Mouse (Mus musculus) embryo, embryonic 10.5 days (tissue): Measurements from ENCODE around the gene Suds3.

Source experiments
- DNase-seq: peaks from one replicate; pipeline ENCODE4 v3.0.0-alpha.2; 2015; ENCODE audit warnings: low spot score

Suds3 gene

GRCm38 (mm10) chr5:117111774-117112112, 4.2 kb downstream of the Suds3 start:
- no peak for DNase-seq

GRCm38 (mm10) chr5:117111064-117111773, 4.7 kb downstream of the Suds3 start:
- DNase-seq, result no peak

GRCm38 (mm10) chr5:117109522-117109921, 6.4 kb downstream of the Suds3 start:
- no peak for DNase-seq

- no peak for DNase-seq
Measured at GRCm38 (mm10) chr5:117108731-117109130, 7.2 kb downstream of the Suds3 start.

- DNase-seq, result no peak
Measured at GRCm38 (mm10) chr5:117108292-117108691, 7.6 kb downstream of the Suds3 start.

- no peak for DNase-seq
Measured at GRCm38 (mm10) chr5:117105761-117106160, 10.2 kb downstream of the Suds3 start.

GRCm38 (mm10) chr5:117104329-117104728, 11.6 kb downstream of the Suds3 start:
- DNase-seq, result no peak

- no peak for DNase-seq
Measured at GRCm38 (mm10) chr5:117103194-117103929, 12.6 kb downstream of the Suds3 start.

GRCm38 (mm10) chr5:117099742-117100141, 16.2 kb downstream of the Suds3 start:
- no peak for DNase-seq

- no peak for DNase-seq
Measured at GRCm38 (mm10) chr5:117099008-117099407, 16.9 kb downstream of the Suds3 start.

GRCm38 (mm10) chr5:117096716-117097115, 19.2 kb downstream of the Suds3 start:
- peak; percentile 78 for DNase-seq

GRCm38 (mm10) chr5:117094431-117094830, 21.5 kb downstream of the Suds3 start:
- peak; percentile 59 for DNase-seq

- no peak for DNase-seq
Measured at GRCm38 (mm10) chr5:117089786-117090185, 26.1 kb downstream of the Suds3 start.

- DNase-seq, result no peak
Measured at GRCm38 (mm10) chr5:117089147-117089546, 26.8 kb downstream of the Suds3 start.

- peak; percentile 30 for DNase-seq
Measured at GRCm38 (mm10) chr5:117087718-117088117, 28.2 kb downstream of the Suds3 start.

- DNase-seq, result peak; percentile 67
Measured at GRCm38 (mm10) chr5:117069498-117069894, 46.4 kb downstream of the Suds3 start.

GRCm38 (mm10) chr5:117068808-117069497, 47.0 kb downstream of the Suds3 start:
- peak; percentile 76 for DNase-seq

- peak; percentile 41 for DNase-seq
Measured at GRCm38 (mm10) chr5:117068181-117068580, 47.7 kb downstream of the Suds3 start.

GRCm38 (mm10) chr5:117061251-117061650, 54.7 kb downstream of the Suds3 start:
- no peak for DNase-seq

- no peak for DNase-seq
Measured at GRCm38 (mm10) chr5:117060484-117061130, 55.3 kb downstream of the Suds3 start.

- no peak for DNase-seq
Measured at GRCm38 (mm10) chr5:117049940-117050339, 66.0 kb downstream of the Suds3 start.

- no peak for DNase-seq
Measured at GRCm38 (mm10) chr5:117045101-117045500, 70.8 kb downstream of the Suds3 start.
